Mouse (Mus musculus) cerebral cortex, adult 2 months (tissue): Measurements from ENCODE around the gene Ehmt2.

Experiments
- WGBS: fragments of 180-500 bp; shearing (Covaris S2); methylation state at CpG from one replicate; pipeline ENCODE4 v1.1.7; 2018; 5-methylcytosine and 5-hydroxymethylcytosine counted together

The Ehmt2 gene

GRCm38 (mm10) chr17:34955884-34956283 is 57.6 kb downstream of the Ehmt2 start:
- WGBS, result 85% methylated on average over 3 of the region's 3 CpGs

- WGBS, result 45% methylated on average over 1 of the region's 1 CpGs
These were observed 58.1 kb downstream of the Ehmt2 start for GRCm38 (mm10) chr17:34956340-34956739.

- 12% methylated on average over 39 of the region's 40 CpGs for WGBS
These were observed 59.0 kb downstream of the Ehmt2 start for GRCm38 (mm10) chr17:34957291-34957690.

- 26% methylated on average over 31 of the region's 40 CpGs for WGBS
These were observed 59.7 kb downstream of the Ehmt2 start for GRCm38 (mm10) chr17:34957966-34958365.

- 0% methylated on average over 30 of the region's 47 CpGs for WGBS
These were observed 60.5 kb downstream of the Ehmt2 start for GRCm38 (mm10) chr17:34958734-34959129.

GRCm38 (mm10) chr17:34959130-34959778 is 61.0 kb downstream of the Ehmt2 start, which contains the start of gene Hspa1b:
TSS of gene Hspa1b (minus strand) at chr17:34959238.
- WGBS, result 0% methylated on average over 30 of the region's 32 CpGs

GRCm38 (mm10) chr17:34959881-34960515 is 61.7 kb downstream of the Ehmt2 start:
- WGBS, result 23% methylated on average over 12 of the region's 12 CpGs

- WGBS, result 34% methylated on average over 3 of the region's 3 CpGs
These were observed 63.9 kb downstream of the Ehmt2 start for GRCm38 (mm10) chr17:34962125-34962524.

GRCm38 (mm10) chr17:34962841-34963240 is 64.6 kb downstream of the Ehmt2 start:
- WGBS, result 88% methylated on average over 1 of the region's 1 CpGs
